Mouse (Mus musculus) CD4-positive, CD25-positive, alpha-beta regulatory T cell, adult 4 months (primary cell): ENCODE results near the gene Olfr1367. TPM values are rescaled to one million over a fixed set of nuclear protein-coding genes. Genes with fewer than 3 reads are reported as not detected.
"Not testable (repeated sequence)": the region's sequence is repeated elsewhere in the genome, so short reads cannot be mapped to it uniquely, and the experiment has no call there.

Experiments
- ATAC-seq: one replicate; pipeline ENCODE4 v1.8.0; 2017
- polyA plus RNA-seq, 2 experiments: library from polyadenylated mRNA; unstranded; fragments of 100-300 nt; shearing (Covaris generic); gene quantifications; one replicate each; pipeline ENCODE4 v1.2.1; 2017

The Olfr1367 gene
- polyA plus RNA-seq: not detected

DNA sequence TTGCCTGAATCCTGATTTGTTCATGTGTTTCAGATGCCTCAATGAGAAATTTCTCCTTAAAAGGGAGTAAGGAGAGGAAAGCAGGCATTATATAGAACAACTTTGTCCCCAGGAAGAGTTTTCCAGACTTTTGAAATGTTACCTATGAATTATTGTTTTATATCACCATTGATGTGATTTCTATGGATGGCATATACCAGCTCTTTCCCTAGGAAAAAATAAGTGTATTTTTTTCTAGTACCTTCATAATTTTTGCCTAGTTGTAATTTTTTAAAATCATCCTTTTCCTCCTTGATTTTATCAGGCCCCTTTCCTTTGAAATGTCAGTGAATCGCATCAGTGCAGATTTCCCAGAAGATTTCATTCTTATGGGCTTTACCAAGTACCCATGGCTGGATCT lies at the start of gene Olfr1367:
TSS of gene Olfr1367 (plus strand) at position 301 of the 400 bp plus-strand sequence.
- no peak for ATAC-seq

DNA sequence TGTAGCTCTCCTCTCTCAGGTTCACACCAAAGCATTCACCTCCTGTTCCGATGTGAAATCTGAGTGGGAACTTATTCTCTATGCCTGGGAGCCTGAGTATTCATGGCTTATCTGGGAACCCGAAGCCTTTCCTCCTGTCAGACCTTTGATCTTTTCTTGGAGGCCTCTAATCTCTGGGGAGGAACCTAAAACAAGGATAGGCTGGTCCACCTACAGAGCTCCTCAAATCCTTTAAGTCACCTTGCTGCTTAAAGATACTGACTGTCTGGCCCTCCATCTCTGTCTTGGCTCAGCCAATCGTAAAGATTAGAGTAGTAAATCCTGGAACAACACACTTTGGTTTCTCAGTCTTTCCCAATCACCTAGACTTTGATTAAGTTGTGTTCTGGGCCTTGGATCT lies 48.2 kb upstream of the Olfr1367 start:
- ATAC-seq: no peak

DNA sequence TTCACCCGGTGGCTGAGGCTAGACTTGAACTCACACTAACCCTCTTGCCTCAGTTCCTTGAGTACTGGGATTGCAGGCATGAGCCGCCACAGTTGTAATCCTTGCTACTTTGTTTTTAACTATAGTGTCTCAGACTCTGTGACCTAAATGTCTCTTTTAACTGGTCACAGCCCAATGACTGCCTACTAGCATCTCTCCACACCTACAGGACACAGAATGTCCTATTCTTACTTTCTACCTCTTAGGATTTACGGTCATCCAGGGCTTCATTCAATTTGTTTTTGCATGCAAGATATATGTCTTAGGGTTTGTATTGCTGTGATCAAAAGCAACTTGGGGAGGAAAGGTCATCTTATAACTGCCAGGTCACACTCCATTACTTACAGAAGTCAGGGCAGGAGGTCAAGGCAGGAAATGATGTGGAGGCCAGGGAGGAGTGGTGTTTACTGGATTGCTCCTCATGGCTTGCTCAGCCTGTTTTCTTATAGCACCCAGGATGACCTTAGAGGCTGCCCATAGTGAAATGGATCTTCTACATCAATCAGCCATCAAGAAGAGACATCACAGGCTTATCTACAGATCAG lies 42.1 kb upstream of the Olfr1367 start:
- ATAC-seq: no peak

DNA sequence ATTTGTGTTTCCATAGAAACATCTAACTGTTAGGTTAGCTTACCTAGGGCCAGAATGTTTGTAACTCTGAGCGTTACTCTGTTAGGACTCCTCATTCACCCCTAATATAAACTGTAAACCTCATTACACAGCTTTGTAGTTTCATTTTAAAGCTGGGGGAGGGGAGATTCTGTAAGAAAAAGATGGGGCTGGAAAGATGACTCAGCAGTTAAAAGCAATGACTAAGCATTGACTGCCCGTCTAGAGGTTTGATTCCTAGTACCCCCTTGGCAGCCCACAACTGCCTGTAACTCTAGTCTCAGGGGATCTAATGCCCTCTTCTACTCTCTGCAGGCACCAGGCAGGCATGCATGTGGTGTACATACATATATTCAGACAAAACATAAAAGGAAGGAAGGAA lies 36.9 kb upstream of the Olfr1367 start:
- no peak for ATAC-seq

DNA sequence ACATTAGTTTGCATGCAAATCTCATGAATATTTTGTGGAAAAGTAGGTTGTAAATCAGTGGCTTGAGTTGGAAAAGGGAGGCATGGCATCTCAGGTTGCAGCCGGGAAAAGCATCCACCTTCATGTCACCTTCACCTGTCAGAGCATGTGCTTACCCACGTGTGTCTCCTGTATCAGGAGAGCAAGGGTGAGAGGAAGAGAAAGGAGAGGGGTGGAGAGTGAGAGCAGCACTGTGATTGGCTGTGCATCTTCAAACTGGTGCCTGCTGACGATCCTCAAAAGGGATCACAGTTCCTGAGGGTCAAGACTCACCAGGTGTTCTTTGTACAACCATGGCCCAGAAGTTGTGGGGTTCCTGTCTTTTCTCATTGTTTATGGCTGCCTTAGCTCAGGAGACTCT lies 34.8 kb upstream of the Olfr1367 start, which contains the start of gene Gpx6:
TSS of gene Gpx6 (plus strand) at position 200 of the 400 bp plus-strand sequence.
- no peak for ATAC-seq

DNA sequence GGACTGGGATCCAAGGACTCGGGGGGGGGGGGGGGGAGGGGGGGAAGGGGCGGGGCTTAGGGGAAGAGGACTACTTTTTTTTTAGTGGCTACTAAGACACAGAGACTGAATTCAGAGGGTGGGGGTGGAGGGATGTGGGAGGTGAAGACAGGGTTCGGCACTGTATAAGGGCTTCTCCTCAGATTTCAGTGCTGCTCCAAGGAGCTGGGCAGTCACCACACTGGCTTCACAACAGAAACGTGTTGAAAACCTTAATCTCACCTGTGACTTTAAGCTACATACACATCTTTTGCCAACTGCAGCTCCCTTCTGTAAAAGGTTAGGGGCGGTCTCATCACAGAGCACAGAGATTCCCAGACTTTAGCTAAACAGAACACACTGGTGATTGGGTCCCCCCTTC lies 33.9 kb upstream of the Olfr1367 start:
- no peak for ATAC-seq

DNA sequence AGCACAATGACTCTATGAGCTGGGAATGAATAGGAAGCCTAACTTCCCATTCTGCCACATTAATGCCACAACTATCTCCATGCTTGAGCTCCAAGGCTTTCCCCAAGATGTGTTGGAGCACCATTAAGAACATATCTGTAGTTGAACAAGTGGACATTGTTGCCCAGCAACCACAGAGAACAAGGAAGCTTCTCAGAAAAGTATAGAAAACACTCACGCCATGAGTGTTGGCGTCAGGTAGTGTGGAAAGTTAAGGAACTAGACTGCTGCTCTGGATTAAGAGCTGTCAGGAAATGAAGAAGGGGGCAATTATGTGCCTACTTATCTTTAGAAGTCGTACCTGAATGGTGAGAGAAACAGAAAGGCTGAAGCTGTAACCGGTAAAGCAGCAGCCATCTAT lies 32.8 kb upstream of the Olfr1367 start:
- no peak for ATAC-seq

DNA sequence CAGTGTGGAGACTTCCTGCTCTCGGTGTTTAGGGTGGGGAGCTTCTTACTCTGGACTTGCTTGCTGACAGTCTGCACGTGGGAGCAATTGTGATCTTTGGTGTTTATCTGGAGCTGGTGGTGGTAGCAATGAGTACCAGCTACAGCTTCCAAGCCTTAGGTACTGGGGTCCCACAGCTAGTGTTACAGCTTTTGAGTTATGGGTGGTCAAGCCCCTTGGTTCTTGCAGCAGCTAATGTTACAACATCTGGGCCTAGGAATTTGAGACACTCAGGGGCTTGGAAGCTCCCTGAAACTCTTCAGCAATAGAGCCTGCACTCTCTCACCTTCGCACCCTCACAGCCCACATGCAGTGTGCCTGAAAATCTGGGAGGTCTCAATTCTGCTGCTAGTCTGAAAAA lies 26.4 kb upstream of the Olfr1367 start:
- no peak for ATAC-seq

DNA sequence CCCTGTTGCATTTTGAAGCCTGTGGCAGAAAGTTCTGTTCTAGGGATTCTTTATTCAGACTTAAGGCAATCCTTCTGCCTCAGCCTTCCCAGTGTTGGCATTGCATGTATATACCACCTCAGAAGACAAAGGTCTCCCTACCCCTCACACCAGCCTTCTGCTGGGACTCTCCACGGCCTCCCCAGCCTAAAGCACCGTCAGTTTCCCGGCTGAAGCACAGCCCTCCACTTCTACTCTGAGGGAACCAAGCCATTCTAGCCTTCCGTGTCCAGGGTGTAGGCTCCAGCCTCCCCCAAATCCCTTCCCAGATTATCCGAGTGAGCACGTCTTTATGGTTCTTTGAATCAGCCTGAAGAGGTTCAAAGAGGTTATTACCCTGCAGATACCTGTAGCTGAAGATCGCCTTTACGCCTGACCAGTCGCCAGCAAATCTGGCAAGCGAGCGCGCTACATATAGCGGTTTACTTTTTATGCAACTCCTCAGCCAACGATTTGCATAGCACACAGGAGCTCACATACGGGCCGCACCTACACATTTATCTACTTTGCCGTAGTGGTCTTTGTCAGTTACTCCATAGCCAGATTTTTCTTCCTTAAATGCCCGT lies 24.7 kb upstream of the Olfr1367 start:
- no peak for ATAC-seq

DNA sequence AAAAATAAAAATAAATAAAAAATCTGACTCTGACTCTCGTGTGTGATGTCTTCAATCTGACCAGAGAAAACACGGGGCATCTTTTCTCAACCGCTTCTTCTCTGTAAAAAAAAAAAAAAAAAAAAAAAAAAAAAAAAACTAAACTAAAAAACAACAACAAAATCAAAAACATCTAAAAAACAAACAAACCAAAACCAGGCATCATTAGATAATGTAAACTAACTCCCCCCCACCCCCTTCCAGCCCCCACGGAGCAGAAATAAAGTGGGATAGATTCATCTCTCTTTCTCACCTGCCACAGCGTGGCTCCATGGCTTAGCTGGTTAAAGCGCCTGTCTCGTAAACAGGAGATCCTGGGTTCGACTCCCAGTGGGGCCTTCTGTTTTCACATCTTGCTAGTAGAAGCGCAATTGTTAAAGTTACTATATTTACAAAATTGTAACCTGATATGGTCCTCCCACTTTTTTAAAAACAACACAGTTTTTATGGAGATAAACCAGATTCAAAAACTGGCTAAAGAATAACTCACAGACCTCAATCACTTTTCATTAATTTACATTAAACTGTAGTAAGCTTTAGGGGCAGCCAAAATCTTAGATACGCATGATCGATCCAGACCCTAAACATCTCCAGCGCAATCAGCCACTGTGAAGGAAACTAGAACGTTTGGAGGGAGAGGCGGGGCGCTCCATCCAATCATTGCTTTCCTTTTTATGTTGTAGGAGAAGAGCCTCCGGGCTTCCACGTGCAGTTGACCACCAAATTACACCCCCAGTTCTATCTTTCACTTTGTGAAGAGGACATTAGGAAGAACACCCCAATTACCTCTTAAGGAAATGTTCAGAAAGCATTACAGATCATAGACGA lies 24.0 kb upstream of the Olfr1367 start:
- ATAC-seq: no peak

DNA sequence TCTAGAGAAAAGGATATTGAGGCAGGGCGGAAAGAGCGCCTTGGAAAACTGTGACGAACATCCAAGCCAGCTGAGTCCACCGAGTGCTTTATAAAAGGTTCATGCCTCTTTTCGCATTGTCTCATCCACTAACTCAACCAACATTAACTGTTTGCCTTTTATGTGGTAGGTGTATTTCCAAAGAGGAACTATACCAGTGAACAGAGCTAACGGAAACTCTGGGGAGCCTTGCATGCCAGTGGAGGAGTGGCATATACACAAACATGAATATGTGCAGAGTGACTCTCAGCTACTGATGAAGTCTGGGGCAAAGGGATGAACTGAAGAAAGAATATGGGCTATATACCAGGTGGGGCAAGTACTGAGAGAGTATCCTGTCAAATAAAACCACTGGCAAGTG lies 23.3 kb upstream of the Olfr1367 start:
- no peak for ATAC-seq

DNA sequence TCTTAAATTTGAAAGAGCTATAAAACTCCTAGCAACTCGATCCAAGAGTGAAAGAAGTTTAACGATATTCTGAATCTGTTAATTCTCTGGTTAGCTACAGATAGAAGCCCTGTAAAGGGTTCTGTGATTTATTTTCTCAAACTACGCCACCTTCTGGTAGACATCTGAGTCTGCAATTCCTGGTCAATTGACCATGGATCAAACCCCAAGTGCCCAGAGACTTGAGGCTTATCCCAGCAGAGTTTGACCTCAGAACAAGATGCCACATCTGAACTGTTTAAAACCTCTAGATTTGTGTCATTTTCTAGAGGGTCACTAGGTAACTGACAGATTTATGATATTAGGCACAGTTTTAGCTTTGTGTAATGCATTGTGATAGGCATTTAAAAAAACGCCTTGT lies 20.5 kb upstream of the Olfr1367 start:
- ATAC-seq: no peak

DNA sequence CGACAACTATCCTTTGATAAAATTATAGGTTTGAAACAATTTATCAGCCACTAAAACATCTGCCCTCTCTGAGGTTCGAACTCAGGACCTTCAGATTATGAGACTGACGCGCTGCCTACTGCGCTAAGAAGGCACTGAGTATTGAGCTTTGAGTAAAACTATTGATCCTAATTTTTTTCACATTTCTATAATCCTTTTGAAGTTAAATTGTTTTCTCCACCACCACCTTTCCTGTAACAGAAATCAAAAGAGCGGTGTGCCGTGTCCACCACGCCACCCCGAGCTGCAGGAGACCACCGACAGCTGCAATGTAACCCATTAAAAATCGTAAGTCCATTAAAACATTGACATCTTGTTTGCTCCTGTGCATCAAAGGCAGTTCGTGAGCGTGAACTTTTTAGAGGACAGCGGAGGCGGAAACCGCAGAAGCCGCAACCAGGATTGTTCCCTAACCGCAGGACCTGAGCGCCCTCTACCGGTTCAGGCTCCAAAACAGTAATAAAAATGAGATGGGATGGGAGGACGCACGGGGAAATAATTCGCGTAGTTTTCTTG lies 20.0 kb upstream of the Olfr1367 start:
- ATAC-seq: no peak

DNA sequence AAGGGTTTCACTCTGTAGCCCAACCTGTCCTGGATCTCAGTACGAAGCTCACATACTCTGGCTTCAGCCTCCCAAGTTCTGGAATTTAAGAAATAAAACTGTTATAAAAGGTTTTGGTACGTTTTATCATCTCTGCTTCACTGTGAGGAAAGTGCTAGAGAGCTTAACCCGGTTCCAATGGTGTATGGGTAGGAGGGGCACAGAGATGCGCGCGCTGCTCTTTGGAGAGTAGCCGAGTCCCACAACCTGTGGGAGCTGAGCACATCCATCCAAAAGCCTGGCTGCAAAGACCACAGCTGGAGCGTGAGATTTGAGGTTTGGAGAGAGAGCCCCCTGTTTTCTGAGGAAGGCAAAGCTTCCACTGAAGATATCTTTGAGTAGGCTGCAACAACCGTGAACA lies 19.3 kb upstream of the Olfr1367 start:
- ATAC-seq: no peak

DNA sequence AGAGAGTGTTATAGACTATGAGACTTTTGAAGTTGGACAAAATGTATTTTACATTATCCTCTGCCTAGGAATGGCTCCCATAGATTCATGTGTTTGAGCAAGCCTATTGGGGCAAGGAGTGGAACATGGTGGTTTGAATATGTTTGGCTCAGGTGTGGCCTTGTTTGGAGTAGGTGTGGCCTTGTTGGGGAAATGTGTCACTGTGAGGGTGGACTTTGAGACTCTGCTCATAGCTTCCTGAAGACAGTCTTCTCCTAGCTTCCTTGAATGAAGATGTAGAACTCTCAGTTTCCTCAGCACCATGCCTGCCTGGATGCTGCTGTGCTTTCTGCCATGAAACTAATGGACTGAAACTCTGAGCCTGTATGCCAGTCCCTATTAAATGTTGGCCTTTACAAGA lies 3.9 kb downstream of the Olfr1367 start:
- no peak for ATAC-seq

DNA sequence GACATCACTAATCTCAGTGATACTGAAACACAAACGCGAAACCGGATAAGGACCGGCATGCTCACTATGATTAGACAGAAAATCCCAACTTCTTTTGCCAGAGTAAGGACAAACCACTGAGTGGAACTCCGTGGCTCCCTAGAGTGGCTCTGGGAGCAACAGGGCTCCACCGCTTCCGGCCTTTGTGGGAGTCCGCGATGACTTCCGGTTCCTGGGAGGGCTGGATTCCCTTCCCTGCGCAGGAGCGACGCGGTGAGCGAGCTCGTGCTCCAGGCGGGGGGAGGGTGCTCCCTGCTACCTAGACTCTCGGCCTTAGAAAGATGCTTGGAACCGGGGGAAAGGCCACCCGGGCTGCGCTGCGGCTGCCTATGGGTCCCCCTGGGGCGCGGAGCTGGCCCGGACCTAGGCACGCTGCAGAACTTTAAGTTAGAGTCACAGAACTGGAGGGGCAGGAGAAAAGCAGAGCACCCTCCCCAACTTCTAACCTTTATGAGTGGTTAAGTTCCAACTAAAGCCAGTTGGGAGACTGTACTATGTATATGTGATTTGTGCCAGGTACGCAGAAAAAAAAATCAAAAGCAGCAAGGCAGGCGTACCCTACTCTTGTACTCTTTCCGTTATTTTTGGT lies 16.0 kb downstream of the Olfr1367 start, which contains the start of gene Zscan12:
TSS of gene Zscan12 (plus strand) at position 200 of the 628 bp plus-strand sequence.
- ATAC-seq: peak; percentile 83

DNA sequence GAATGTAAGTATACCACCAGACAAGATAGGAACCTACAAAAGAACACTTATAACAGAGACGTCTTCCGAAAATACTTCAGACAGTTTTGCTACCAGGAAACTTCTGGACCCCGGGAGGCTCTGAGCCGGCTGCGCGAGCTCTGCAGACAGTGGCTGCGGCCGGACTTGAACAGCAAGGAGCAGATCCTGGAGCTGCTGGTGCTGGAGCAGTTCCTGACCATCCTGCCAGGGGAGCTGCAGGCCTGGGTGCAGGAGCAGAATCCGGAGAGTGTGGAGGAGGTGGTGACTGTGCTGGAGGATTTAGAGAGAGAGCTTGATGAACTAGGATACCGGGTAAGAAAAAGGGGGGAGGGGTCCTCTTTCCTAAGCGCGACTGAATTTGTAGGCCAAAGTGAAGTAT lies 17.0 kb downstream of the Olfr1367 start:
- no peak for ATAC-seq

DNA sequence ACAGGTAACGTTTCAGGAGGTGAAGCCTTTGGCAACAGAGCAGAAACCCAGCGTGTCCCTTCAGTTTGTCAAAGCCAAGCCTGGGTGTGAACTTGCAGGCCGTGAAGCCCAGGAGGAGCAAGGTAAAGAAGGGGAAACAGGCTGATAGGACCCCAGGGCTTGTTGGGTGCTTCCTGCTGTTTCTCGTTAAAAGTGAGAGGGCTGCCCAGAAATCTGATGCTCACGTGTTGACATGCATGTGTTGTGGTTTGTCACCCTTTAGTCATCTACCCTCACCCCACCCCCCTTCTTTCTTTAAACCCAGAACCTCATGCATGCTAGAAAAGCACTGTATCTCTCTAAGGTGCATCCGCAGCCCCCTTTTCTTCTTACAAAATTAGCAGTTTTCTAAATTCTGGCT lies 19.9 kb downstream of the Olfr1367 start:
- ATAC-seq: peak; percentile 74

DNA sequence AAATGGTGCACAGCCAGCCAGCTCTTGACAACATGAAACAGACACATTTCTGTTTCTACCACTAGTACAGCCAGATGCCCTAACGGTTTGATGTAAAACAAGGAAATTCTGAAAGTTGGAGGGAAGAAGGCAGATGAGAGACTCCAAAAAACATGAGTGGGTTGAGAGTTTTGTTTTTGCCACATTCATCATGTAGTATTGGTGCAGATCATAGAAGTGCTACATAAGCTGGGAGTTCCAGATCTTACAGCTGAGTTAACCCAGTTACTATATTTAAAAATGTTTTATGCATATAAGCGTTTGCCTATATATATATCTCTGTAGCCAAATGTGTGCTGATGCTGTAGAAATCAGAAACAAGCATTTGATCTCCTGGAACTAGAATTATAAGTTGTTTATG lies 26.0 kb downstream of the Olfr1367 start:
- ATAC-seq: no peak

DNA sequence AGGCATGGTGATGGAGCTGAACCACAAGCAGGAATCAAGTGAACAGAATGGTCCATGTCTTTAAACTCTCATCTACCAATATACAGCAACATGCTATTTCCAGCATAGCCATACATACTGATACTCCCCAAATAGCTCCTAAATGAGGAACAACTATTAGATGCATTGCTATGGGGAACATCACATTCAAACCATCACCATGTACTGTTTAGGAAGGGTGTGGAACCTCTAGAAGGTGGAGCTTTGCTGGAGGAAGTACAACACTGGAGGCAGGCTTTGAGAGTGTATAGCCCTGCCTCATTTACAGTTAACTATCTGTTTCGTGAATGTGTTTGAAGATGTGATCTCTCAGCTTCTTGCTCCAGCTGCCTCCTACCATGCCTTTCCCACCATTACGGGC lies 31.1 kb downstream of the Olfr1367 start:
- ATAC-seq: no peak

DNA sequence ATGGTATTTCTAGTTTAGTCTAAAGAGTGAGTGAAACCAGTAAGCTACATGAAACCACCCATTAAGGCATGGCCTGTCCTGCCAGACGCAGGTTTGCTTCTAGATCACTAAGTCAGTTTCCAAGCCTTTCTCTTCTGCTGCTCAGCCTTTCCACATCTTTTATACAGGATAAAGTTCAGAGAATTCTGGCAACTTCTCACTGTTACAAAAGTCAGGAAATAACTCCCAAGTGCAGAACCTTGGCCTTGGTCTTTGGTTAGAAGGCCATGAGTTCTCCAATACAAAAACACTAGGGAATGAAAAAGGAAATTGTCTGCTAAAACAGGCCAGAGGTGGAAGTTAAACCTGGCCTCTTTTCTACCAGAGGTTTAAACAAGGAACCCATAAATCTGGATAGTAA lies 48.5 kb downstream of the Olfr1367 start:
- ATAC-seq: no peak

DNA sequence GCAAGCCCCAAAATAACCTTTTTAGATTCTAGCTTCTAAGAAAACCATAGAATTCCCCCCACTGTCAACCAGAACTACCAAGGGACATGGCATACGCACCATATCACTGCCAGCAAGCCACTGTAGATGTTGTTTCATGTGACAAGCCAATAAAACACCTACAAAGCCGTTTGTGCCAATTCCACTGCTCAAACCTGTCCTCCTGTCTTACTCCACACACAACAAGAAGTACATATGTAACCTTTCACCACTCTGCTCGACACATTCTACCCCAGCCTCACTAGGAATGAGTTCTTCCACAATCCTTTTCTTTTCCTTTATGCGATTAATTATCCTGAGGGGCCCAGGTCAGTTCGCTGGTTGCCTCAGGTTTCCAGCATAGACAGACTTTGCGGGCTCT lies 48.9 kb downstream of the Olfr1367 start:
- no peak for ATAC-seq

DNA sequence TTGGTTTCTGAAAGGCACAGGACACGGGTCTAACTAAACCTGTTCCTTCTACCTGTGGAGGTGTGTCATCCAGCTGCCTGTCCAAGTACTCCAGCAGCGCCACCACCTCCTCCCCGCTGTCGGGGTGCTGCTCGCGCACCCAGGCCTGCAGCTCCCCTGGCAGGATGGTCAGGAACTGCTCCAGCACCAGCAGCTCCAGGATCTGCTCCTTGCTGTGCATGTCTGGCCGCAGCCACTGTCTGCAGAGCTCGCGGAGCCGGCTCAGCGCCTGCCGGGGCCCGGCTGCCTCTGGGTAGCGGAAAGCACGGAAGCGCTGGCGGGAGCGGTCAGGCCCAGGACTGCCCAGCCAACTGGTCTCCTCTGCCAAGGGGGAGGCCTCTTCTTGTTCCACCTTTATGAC lies 49.3 kb downstream of the Olfr1367 start:
- ATAC-seq: not testable (repeated sequence)
